ENCODE assay signal across 9 mouse cellular contexts in genomic region chr16:9004012-9004411, GRCm38 (mm10).
DNase-seq lines count a peak whose midpoint lies in the region; ATAC-seq and TF ChIP-seq lines count a peak whose summit lies in the region.
"Had no signal": no experiment of that assay in that cellular context is flagged by ENCODE, and none has a peak within 500 bp of the region (broad histone marks: within the 10 kb centered on the region; RNA-seq: fewer than 3 reads in every experiment).

No protein-coding gene starts in this region.

- WGBS in heart, embryonic 12.5 days: 41% methylated on average over 6 of the region's 6 CpGs
- 26% methylated on average over 6 of the region's 6 CpGs for WGBS in cerebellum, adult 2 months
- 33% methylated on average over 6 of the region's 6 CpGs for WGBS in intestine, embryonic 16.5 days

- intact Hi-C loops in left cerebral cortex, postnatal 10 days (cut with DNase I): no loop called here

- H3K9me3 ChIP-seq in heart, embryonic 12.5 days (replicated peaks): no peaks in the 10 kb centered on the region
- no peaks in the 10 kb centered on the region for H3K9me3 ChIP-seq in intestine, embryonic 16.5 days (ENCODE audit: control insufficient read depth, low read length)
- H3K9me3 ChIP-seq: neural tube, embryonic 12.5 days had no signal

- no peak overlapping the region for H3K4me3 ChIP-seq in heart, embryonic 12.5 days
- no peak overlapping the region for H3K4me3 ChIP-seq in cerebellum, adult 2 months (replicated peaks; ENCODE audit: insufficient read depth, low read depth, low read length)
- no peak overlapping the region for H3K4me3 ChIP-seq in intestine, embryonic 16.5 days (ENCODE audit: low read length)
- H3K4me3 ChIP-seq: neural tube, embryonic 12.5 days had no signal

- H3K4me2 ChIP-seq in heart, embryonic 12.5 days: no peak overlapping the region
- no peak overlapping the region for H3K4me2 ChIP-seq in intestine, embryonic 16.5 days (ENCODE audit: low read depth, low read length)
- H3K4me2 ChIP-seq: neural tube, embryonic 12.5 days had no signal

- peak; percentile 7 for DNase-seq in NIH3T3 (ENCODE audit: low read depth)
- DNase-seq in brain, embryonic 14.5 days (ENCODE audit: low read depth): peak; percentile 72
- DNase-seq in left cerebral cortex, postnatal 10 days (ENCODE audit: extremely low spot score in 1 of 2, low spot score in 2 of 2): peak; percentile 56 to 70
- peak; percentile 23 for DNase-seq in right cerebral cortex, postnatal 4 days
- no peak for DNase-seq in cerebellum, adult 2 months
- no peak for DNase-seq in cerebellum, postnatal 25 days

- no peaks in the 10 kb centered on the region; the same call in 1 of the 2 replicates for H3K27me3 ChIP-seq in heart, embryonic 12.5 days (replicated peaks)
- no peaks in the 10 kb centered on the region for H3K27me3 ChIP-seq in cerebellum, adult 2 months (ENCODE audit: control insufficient read depth, insufficient read depth, low read length)
- no peaks in the 10 kb centered on the region for H3K27me3 ChIP-seq in intestine, embryonic 16.5 days (replicated peaks; ENCODE audit: control insufficient read depth, insufficient read depth, low read length)
- H3K27me3 ChIP-seq: neural tube, embryonic 12.5 days had no signal

- H3K9ac ChIP-seq in heart, embryonic 12.5 days: no peak overlapping the region
- H3K9ac ChIP-seq in intestine, embryonic 16.5 days (ENCODE audit: low read depth, low read length): no peak overlapping the region
- H3K9ac ChIP-seq: neural tube, embryonic 12.5 days had no signal

- TF ChIP-seq POLR2A in brain, embryonic 14.5 days (IDR thresholded peaks at IDR 0.05; ENCODE audit: borderline replicate concordance, extremely low read depth, insufficient read depth, insufficient read length, poor library complexity, severe bottlenecking): no peak
- TF ChIP-seq POLR2A in cerebellum, adult 2 months (IDR thresholded peaks at IDR 0.05; ENCODE audit: borderline replicate concordance, insufficient read depth, low read length): no peak

- no peak for TF ChIP-seq CTCF in brain, embryonic 14.5 days (IDR thresholded peaks at IDR 0.05; ENCODE audit: borderline replicate concordance, extremely low read depth, insufficient read depth, insufficient read length)
- TF ChIP-seq CTCF in cerebellum, adult 2 months (IDR thresholded peaks at IDR 0.05; ENCODE audit: borderline replicate concordance, insufficient read depth, low read depth, low read length): no peak

- H3K36me3 ChIP-seq in heart, embryonic 12.5 days: no peaks in the 10 kb centered on the region
- H3K36me3 ChIP-seq in intestine, embryonic 16.5 days (ENCODE audit: control insufficient read depth, insufficient read depth, low read length): no peaks in the 10 kb centered on the region
- H3K36me3 ChIP-seq: neural tube, embryonic 12.5 days had no signal

- no peaks in the 10 kb centered on the region for H3K4me1 ChIP-seq in heart, embryonic 12.5 days (replicated peaks)
- H3K4me1 ChIP-seq in cerebellum, adult 2 months (ENCODE audit: control insufficient read depth, insufficient read depth, low read length): no peaks in the 10 kb centered on the region
- H3K4me1 ChIP-seq in intestine, embryonic 16.5 days (ENCODE audit: control insufficient read depth, insufficient read depth, low read length): no peaks in the 10 kb centered on the region
- H3K4me1 ChIP-seq: neural tube, embryonic 12.5 days had no signal

- 0 out of 2 replicates have a peak, but pooled peaks have one; percentile 53 for ATAC-seq in heart, embryonic 12.5 days (ENCODE audit: insufficient number of reproducible peaks, low FRiP score)
- no peak for ATAC-seq in intestine, embryonic 16.5 days

- H3K27ac ChIP-seq in heart, embryonic 12.5 days (ENCODE audit: poor library complexity, severe bottlenecking): no peak overlapping the region
- H3K27ac ChIP-seq in cerebellum, adult 2 months (ENCODE audit: insufficient read depth, low read length): no peak overlapping the region
- no peak overlapping the region for H3K27ac ChIP-seq in intestine, embryonic 16.5 days (ENCODE audit: low read length)
- H3K27ac ChIP-seq: neural tube, embryonic 12.5 days had no signal

Comparison
In these comparisons a context has a peak if more than half of its experiments do, and no peak if none do; other contexts are left out.
1. DNase-seq: peak in NIH3T3 (single experiment), brain, embryonic 14.5 days (single experiment), left cerebral cortex, postnatal 10 days (2 of 2) and right cerebral cortex, postnatal 4 days (single experiment); none in cerebellum, adult 2 months (0 of 2) and cerebellum, postnatal 25 days (0 of 2).